Mouse (Mus musculus): ENCODE data around the gene AC153137.1. TPM values are rescaled to one million over a fixed set of nuclear protein-coding genes. Genes with fewer than 3 reads are reported as not detected.
"Not testable (repeated sequence)": the region's sequence is repeated elsewhere in the genome, so short reads cannot be mapped to it uniquely, and the experiment has no call there.

AC153137.1 gene
- polyA plus RNA-seq (2014; fragmentation: Nextera tagmentation; extraction: Ambion mirVana): not detected in 2 replicates

DNA sequence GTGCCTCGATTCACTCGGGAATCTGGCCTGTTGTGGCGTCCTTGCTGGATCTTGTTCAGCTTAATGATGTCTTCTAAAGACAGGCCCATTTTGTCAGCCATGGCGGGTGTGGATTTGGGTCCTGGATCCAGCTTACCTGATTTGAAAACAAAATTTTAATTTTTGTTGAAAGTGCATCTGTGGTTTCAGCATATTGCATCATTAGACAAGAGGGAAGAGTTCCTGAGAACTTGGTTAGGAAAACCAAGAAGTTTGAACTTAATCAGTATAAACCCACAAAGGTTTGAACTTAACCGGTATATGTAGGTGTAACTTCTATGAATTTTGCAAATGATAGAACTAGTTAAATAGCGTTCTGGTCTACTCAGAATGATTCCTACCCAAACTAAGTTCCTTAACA lies at the start of gene AC153137.1:
Gene AC153137.1, minus strand, starts transcription at position 101 of the 400 bp plus-strand sequence.
- H3K9ac ChIP-seq (ENCODE audit: low read length); H3K27me3 ChIP-seq (replicated peaks; ENCODE audit: control insufficient read depth, insufficient read depth, low read length); DNase-seq (ENCODE audit: low spot score); H3K4me1 ChIP-seq (ENCODE audit: control insufficient read depth, insufficient read depth, low read length); H3K36me3 ChIP-seq (ENCODE audit: control insufficient read depth, insufficient read depth, low read length); H3K9me3 ChIP-seq (replicated peaks; ENCODE audit: control insufficient read depth, low read length); ATAC-seq; H3K27ac ChIP-seq (ENCODE audit: low read depth, low read length); H3K4me2 ChIP-seq (ENCODE audit: low read length); H3K4me3 ChIP-seq (ENCODE audit: low read depth, low read length): not testable (repeated sequence)
- 86% methylated on average over 6 of the region's 6 CpGs for WGBS

- DNase-seq (ENCODE audit: low spot score): no peak
- ATAC-seq: no peak
Measured at GRCm38 (mm10) chr1:31023173-31023572, 45.4 kb upstream of the AC153137.1 start.

GRCm38 (mm10) chr1:31019283-31019682 lies 41.5 kb upstream of the AC153137.1 start:
- Histone ChIP-seq H3K4me3 (ENCODE audit: low read depth, low read length) (no peak overlapping the region), H3K9me3 (replicated peaks; ENCODE audit: control insufficient read depth, low read length) (no peaks in the 10 kb centered on the region), H3K27me3 (replicated peaks; ENCODE audit: control insufficient read depth, insufficient read depth, low read length) (no peaks in the 10 kb centered on the region), H3K4me2 (ENCODE audit: low read length) (no peak overlapping the region), H3K4me1 (ENCODE audit: control insufficient read depth, insufficient read depth, low read length) (no peaks in the 10 kb centered on the region), H3K9ac (ENCODE audit: low read length) (no peak overlapping the region), H3K27ac (ENCODE audit: low read depth, low read length) (no peak overlapping the region), H3K36me3 (ENCODE audit: control insufficient read depth, insufficient read depth, low read length) (no peaks in the 10 kb centered on the region)
- ATAC-seq (no peak), DNase-seq (ENCODE audit: low spot score) (no peak)
- 87% methylated on average over 6 of the region's 6 CpGs for WGBS

More at GRCm38 (mm10) chr1:31023173-31023572, 45.4 kb upstream of the AC153137.1 start:
- Histone ChIP-seq H3K27ac (ENCODE audit: low read depth, low read length) (no peak overlapping the region), H3K9me3 (replicated peaks; ENCODE audit: control insufficient read depth, low read length) (no peaks in the 10 kb centered on the region), H3K27me3 (replicated peaks; ENCODE audit: control insufficient read depth, insufficient read depth, low read length) (no peaks in the 10 kb centered on the region), H3K36me3 (ENCODE audit: control insufficient read depth, insufficient read depth, low read length) (no peaks in the 10 kb centered on the region), H3K9ac (ENCODE audit: low read length) (no peak overlapping the region), H3K4me1 (ENCODE audit: control insufficient read depth, insufficient read depth, low read length) (no peaks in the 10 kb centered on the region), H3K4me2 (ENCODE audit: low read length) (no peak overlapping the region), H3K4me3 (ENCODE audit: low read depth, low read length) (no peak overlapping the region)

DNA sequence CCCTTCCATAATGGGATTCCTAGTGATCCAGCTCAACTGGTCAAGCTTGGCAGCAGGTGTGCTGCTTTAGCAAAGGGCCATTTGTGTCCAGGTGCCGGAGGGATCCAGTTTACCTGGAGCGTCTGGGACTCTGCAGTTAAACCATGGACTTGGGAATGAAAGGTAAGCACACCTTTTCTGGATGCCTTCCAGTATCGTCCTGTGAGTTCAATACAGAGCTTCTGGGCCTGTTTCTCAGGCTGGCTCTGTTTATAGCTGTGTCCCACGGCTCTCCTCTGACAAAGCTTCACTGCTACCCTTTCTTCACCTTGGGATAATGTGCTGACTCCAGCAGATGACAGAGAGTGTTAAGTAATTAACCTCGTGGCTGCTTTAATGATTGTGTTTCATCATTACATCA lies 39.6 kb upstream of the AC153137.1 start:
- H3K9ac ChIP-seq (ENCODE audit: low read length): no peak overlapping the region
- H3K4me2 ChIP-seq (ENCODE audit: low read length): no peak overlapping the region
- H3K27ac ChIP-seq (ENCODE audit: low read depth, low read length): no peak overlapping the region
- H3K9me3 ChIP-seq (replicated peaks; ENCODE audit: control insufficient read depth, low read length): no peaks in the 10 kb centered on the region
- no peak overlapping the region for H3K4me3 ChIP-seq (ENCODE audit: low read depth, low read length)
- WGBS: 81% methylated on average over 5 of the region's 5 CpGs
- DNase-seq (ENCODE audit: low spot score) (no peak), ATAC-seq (no peak)
- H3K36me3 ChIP-seq (ENCODE audit: control insufficient read depth, insufficient read depth, low read length): no peaks in the 10 kb centered on the region
- H3K27me3 ChIP-seq (replicated peaks; ENCODE audit: control insufficient read depth, insufficient read depth, low read length): no peaks in the 10 kb centered on the region
- no peaks in the 10 kb centered on the region for H3K4me1 ChIP-seq (ENCODE audit: control insufficient read depth, insufficient read depth, low read length)

DNA sequence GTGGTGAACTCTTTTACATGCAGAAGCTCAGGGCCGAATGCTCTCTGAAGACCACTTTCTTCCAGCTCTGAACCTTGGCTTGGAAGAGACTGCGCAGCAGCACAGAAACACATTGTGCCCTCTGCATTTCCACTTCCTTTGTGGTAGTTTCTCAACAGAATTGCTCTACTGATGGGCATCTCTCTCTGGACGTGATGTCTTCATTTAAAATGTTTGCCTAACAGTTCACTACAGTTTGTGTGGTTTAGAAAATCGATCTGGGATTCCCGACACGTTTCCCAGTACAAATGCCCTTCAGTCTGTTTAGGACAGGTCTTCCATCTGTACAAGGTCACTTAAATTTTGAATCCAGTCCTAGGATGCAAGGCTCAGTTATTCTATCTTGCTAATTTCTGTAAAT lies 38.3 kb upstream of the AC153137.1 start:
- no peaks in the 10 kb centered on the region for H3K36me3 ChIP-seq (ENCODE audit: control insufficient read depth, insufficient read depth, low read length)
- no peak overlapping the region for H3K9ac ChIP-seq (ENCODE audit: low read length)
- no peaks in the 10 kb centered on the region for H3K27me3 ChIP-seq (replicated peaks; ENCODE audit: control insufficient read depth, insufficient read depth, low read length)
- H3K4me2 ChIP-seq (ENCODE audit: low read length): no peak overlapping the region
- ATAC-seq: no peak
- no peaks in the 10 kb centered on the region for H3K4me1 ChIP-seq (ENCODE audit: control insufficient read depth, insufficient read depth, low read length)
- DNase-seq (ENCODE audit: low spot score): no peak
- no peak overlapping the region for H3K4me3 ChIP-seq (ENCODE audit: low read depth, low read length)
- WGBS: 92% methylated on average over 6 of the region's 6 CpGs
- H3K9me3 ChIP-seq (replicated peaks; ENCODE audit: control insufficient read depth, low read length): no peaks in the 10 kb centered on the region
- no peak overlapping the region for H3K27ac ChIP-seq (ENCODE audit: low read depth, low read length)

GRCm38 (mm10) chr1:31015261-31015660 lies 37.5 kb upstream of the AC153137.1 start:
- Histone ChIP-seq H3K9ac (ENCODE audit: low read length) (no peak overlapping the region), H3K4me1 (ENCODE audit: control insufficient read depth, insufficient read depth, low read length) (no peaks in the 10 kb centered on the region), H3K9me3 (replicated peaks; ENCODE audit: control insufficient read depth, low read length) (no peaks in the 10 kb centered on the region), H3K27ac (ENCODE audit: low read depth, low read length) (no peak overlapping the region), H3K36me3 (ENCODE audit: control insufficient read depth, insufficient read depth, low read length) (no peaks in the 10 kb centered on the region), H3K27me3 (replicated peaks; ENCODE audit: control insufficient read depth, insufficient read depth, low read length) (no peaks in the 10 kb centered on the region), H3K4me2 (ENCODE audit: low read length) (no peak overlapping the region), H3K4me3 (ENCODE audit: low read depth, low read length) (no peak overlapping the region)
- 76% methylated on average over 2 of the region's 2 CpGs for WGBS
- ATAC-seq: no peak
- no peak for DNase-seq (ENCODE audit: low spot score)

GRCm38 (mm10) chr1:30977239-30977638 lies 529 bp downstream of the AC153137.1 start:
- WGBS: 89% methylated on average over 7 of the region's 7 CpGs
- not testable (repeated sequence) for H3K4me2 ChIP-seq (ENCODE audit: low read length); H3K4me3 ChIP-seq (ENCODE audit: low read depth, low read length); H3K4me1 ChIP-seq (ENCODE audit: control insufficient read depth, insufficient read depth, low read length); H3K36me3 ChIP-seq (ENCODE audit: control insufficient read depth, insufficient read depth, low read length); H3K27ac ChIP-seq (ENCODE audit: low read depth, low read length); ATAC-seq; H3K9ac ChIP-seq (ENCODE audit: low read length); H3K27me3 ChIP-seq (replicated peaks; ENCODE audit: control insufficient read depth, insufficient read depth, low read length); H3K9me3 ChIP-seq (replicated peaks; ENCODE audit: control insufficient read depth, low read length); DNase-seq (ENCODE audit: low spot score)

DNA sequence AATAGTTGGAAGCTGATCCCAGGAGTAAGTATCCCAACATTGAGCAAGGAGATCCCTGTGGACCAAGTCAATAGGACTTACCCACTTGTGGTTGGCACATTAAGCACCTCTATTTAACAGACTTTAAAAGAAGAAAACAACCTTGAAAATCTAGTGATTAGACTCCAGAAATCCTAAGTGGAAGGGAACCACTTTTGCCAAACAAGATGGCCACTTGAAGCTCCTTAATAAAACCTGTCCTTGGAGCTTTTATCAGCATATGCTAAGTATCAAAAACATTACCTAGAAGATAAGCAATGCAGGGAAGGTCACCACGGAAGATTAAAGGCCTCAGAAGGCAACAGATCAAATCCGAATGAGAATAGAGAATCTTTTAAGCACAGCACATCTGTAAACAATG lies 26.0 kb downstream of the AC153137.1 start:
- Histone ChIP-seq H3K9ac (ENCODE audit: low read length) (no peak overlapping the region), H3K4me2 (ENCODE audit: low read length) (no peak overlapping the region), H3K27me3 (replicated peaks; ENCODE audit: control insufficient read depth, insufficient read depth, low read length) (no peaks in the 10 kb centered on the region), H3K27ac (ENCODE audit: low read depth, low read length) (no peak overlapping the region), H3K36me3 (ENCODE audit: control insufficient read depth, insufficient read depth, low read length) (no peaks in the 10 kb centered on the region), H3K9me3 (replicated peaks; ENCODE audit: control insufficient read depth, low read length) (no peaks in the 10 kb centered on the region), H3K4me1 (ENCODE audit: control insufficient read depth, insufficient read depth, low read length) (peaks cover 10% of the 10 kb centered on the region), H3K4me3 (ENCODE audit: low read depth, low read length) (no peak overlapping the region)
- no peak for ATAC-seq
- no peak for DNase-seq (ENCODE audit: low spot score)
- WGBS: 86% methylated on average over 2 of the region's 2 CpGs

- no peak for DNase-seq (ENCODE audit: low spot score)
- no peak for ATAC-seq
- H3K27me3 ChIP-seq (replicated peaks; ENCODE audit: control insufficient read depth, insufficient read depth, low read length): no peaks in the 10 kb centered on the region
- H3K4me1 ChIP-seq (ENCODE audit: control insufficient read depth, insufficient read depth, low read length): peaks cover 13% of the 10 kb centered on the region
- peak overlapping the region; percentile 87 for H3K9ac ChIP-seq (ENCODE audit: low read length)
- H3K9me3 ChIP-seq (replicated peaks; ENCODE audit: control insufficient read depth, low read length): no peaks in the 10 kb centered on the region
- H3K36me3 ChIP-seq (ENCODE audit: control insufficient read depth, insufficient read depth, low read length): 0 out of 2 replicates have a peak, but pooled peaks cover 3% of the 10 kb centered on the region
- WGBS: 26% methylated on average over 5 of the region's 5 CpGs
- H3K4me2 ChIP-seq (ENCODE audit: low read length): peak overlapping the region; percentile 56
- H3K27ac ChIP-seq (ENCODE audit: low read depth, low read length): peak overlapping the region; percentile 99
- peak overlapping the region; percentile 88 for H3K4me3 ChIP-seq (ENCODE audit: low read depth, low read length)
Measured at GRCm38 (mm10) chr1:30950456-30950835, 27.3 kb downstream of the AC153137.1 start.

Data from forebrain, embryonic 14.5 days (tissue).